Mouse (Mus musculus) layer of hippocampus, adult 8-10 months (tissue): Measurements from ENCODE around the gene Ifna14. TPM values are rescaled to one million over a fixed set of nuclear protein-coding genes. Genes with fewer than 3 reads are reported as not detected.
"Not testable (repeated sequence)": the region's sequence is repeated elsewhere in the genome, so short reads cannot be mapped to it uniquely, and the experiment has no call there.

ENCODE experiments used
- DNase-seq, 2 experiments: peaks; one replicate each; pipeline ENCODE4 v3.0.0; 2022; ENCODE audit warnings: low spot score in 2 of 2
- total RNA-seq, 4 experiments: library from RNA; stranded (reverse); gene quantifications; 2 replicates each; pipeline ENCODE4 v1.2.4; 2022

Gene Ifna14
- not detected for total RNA-seq

DNA sequence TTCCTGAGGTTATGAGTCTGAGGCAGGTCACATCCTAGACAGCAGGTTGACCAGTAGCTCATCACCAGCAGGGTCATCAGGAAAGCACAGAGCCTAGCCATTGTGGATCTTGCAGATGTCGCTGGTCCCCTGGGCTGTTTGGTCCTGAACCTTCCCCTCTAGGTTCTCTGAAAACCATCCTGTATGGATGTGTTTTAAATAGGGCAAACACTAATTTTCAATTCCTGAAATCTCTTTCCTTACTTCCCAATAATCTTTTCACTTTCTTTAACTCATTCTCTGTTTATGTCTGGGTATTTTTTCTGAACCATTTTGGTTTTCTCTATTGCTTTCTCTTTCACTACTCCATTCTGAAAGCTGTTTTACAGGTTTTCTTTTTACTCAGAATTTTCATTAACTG is at the start of gene Ifna14:
Ifna14 (minus strand) TSS at position 101 of the 400 bp plus-strand sequence.
- no peak for DNase-seq

DNA sequence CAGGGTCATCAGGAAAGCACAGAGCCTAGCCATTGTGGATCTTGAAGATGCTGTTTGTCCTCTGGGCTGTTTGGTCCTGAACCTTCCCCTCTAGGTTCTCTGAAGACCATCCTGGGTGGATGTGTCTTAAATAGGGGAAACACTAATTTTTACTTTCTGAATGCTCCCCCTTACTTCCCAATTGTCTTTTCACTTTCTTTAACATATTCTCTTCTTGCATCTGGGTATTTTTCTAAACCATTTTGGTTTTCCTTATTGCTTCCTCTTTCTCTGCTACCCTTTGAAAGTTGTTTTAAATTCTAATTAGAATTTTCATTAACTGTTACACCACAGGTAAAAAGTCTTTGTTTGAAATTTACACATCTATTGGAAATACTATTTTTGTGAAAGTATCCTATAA is 31.7 kb upstream of the Ifna14 start, which contains the start of gene Ifna12:
Ifna12 (minus strand) TSS at position 101 of the 400 bp plus-strand sequence.
- no peak for DNase-seq

DNA sequence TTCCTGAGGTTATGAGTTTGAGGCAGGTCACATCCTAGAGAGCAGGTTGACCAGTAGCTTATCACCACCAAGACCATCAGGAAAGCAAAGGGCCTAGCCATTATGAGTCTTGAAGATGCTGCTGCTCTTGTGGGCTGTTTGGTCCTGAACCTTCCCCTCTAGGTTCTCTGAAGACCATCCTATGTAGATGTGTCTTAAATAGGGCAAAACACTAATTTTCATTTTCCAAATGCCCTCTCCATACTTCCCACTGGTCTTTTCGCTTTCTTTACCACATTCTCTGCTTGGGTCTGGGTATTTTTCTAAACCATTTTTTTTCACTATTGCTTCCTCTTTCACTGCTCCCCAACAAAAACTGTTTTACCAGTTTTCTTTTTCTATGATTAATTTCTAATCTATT is 20.7 kb upstream of the Ifna14 start, which contains the start of gene Ifna9:
Ifna9 (minus strand) TSS at position 101 of the 400 bp plus-strand sequence.
- no peak for DNase-seq

DNA sequence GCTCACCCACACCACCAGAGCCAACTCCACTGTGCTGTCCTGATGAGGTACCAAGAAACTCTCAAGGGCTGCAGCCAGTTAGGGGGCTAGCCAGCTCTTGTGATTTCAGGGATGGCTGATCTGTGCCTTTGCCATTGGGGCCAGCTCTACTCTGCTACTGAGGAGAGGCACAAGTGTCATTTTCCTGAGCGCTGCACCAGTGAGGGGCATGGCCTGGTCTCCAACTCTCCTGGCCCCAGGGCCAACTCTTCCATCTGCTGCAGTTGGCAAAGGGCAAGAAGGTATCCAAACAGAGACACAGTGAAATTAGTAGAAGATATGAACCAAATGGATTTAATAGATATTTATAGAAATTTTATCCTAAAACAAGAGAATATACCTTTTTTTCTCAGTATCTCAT is 9.8 kb downstream of the Ifna14 start:
- no peak for DNase-seq

DNA sequence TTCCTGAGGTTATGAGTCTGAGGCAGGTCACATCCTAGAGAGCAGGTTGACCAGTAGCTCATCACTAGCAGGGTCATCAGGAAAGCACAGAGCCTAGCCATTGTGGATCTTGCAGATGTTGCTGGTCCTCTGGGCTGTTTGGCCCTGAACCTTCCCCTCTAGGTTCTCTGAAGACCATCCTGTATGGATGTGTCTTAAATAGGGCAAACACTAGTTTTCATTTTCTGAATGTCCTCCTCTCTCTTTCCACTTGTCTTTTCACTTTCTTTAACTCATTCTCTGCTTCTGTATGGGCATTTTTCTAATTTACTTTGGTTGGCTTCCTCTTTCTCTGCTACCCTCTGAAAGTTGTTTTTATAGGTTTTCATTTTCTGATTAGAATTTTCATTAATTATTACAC is 13.5 kb downstream of the Ifna14 start, which contains the start of gene Ifna15:
Ifna15 (minus strand) TSS at position 101 of the 400 bp plus-strand sequence.
- not testable (repeated sequence) for DNase-seq

DNA sequence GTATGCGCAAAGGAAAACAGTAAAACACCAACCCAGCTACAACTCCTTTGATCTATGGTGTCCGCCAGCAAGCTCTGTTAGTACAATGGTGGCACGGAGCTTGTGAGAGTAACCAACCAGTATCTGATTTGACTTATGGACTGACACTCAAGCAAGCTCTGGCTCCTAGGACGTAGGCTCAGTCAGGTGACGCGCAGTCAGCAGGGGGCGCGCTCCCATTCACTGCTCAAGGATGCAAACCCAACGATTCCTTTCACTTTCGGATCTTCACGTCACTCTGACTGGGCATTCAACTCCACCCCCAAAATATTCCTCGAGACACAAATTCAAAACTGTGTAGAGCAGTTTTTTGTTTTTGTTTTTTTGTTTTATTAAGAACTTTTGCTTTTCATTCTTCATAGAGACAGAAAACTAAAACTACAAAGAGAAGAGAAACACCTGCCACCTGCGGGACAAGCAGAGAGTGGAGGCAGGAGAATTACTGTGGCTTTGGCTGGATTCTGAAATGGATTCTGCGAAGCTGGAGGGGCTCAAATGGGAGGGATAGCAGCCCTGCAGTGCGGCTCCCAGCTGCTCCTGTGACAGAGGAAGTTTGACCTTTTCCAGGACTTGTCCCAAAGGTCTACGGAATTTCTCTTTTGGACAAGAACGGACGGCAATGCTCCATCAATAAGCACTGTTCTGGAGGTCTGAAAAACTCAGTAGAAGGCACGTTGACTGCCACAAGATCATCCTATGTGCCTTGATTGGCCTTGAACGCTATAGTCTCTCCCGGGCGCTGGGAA is 21.2 kb downstream of the Ifna14 start:
- DNase-seq = peak; percentile 14 to 66

DNA sequence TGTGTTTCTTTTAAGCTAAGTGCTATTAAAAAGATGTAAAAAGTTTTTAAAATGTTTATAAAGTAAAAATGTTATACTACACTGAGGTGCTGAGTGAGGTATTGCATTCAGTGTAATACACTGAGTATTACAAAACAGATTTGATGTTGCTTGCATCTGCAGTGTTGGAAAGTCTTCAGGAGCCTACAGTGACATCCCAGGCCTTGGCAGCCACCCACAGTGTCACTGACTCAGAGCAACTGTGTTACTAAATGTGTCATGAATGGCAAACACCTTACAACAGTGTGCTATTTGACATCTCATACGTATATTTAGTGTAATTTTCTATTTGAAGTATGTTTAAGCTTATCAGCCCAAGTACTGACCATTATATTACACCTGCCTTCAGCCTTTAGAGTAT is 23.6 kb downstream of the Ifna14 start:
- no peak for DNase-seq

DNA sequence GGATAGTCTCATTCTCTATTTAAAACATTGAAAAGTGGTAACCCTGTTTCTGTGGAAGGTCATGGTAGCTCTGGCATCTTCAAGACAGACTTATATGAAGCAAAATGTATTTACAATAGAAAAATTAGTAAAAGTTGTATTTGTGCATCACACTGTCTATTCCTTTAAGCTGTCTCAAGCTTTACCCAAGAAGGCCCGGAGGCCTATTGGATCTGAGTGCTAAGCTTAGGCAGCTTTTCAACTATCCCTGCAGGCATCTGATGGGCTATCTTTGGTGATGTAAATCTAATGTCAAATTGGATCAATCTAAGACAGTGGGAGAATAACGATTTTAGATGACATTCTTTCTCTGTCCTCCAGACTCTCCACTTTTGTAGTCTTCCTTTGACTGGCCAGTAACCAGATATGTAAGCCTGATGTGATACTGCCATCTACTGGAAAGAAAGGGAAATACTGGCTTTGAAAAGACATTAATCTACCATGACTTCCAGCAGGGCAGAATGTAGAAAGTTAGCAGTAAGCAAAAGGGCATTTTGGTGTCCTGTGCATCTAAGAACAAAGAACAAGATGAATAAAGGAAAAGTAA is 27.9 kb downstream of the Ifna14 start:
- DNase-seq = no peak

DNA sequence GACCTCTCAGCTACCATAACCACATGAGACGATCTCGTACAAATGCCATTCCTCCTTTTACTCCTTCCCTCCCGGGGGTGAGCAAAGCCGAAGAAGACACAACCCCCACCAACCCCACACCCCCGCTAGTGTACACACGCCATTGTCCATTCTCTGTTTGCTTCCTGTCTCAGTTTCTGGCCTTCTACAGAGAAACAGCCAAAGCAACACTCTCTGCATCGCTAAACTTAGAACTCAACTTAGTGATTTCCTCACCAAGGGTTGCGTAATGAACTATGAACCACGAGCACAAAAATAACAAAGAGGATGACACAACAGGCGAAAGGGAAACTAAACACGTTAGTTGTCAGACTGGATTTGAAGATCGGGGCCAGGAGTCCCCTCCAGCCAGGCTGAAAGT is 34.3 kb downstream of the Ifna14 start:
- DNase-seq = no peak

DNA sequence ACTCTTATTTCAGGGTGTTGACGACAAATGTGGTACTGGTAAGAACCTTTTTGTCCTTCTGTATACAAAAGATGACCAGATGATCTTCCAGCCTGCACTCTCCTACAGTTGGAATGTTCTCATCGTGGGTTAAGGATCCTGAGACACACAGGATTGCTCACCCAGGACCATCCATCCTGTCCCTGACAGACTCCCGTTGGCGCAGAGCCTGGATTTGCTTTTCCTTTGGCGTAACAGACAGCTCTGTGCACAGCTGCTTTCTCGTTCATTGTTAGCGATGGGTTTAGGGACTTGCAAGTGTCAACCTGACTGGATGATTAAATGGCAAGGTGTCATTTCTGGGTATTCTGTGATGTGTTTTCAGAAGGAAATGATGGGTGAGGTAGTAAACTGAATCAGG is 35.0 kb downstream of the Ifna14 start:
- DNase-seq = no peak

DNA sequence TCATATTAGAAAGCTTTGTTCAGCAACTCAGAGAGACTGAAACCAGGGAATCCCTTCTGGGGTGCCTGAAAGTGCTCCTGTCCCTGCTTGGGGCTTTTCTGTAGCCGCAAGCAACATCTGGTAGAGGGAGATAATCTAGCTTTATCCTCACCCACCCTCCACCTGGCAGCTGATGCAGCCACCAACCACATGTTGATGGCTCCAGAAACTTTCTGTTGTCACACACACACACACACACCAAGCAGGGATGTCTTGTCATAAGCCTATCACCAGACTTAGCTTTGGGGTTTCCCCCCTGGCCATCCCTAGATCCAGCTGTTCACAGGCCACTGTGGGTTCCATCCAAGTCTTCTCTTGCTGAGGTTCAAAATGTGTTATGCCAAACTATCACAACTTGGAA is 35.9 kb downstream of the Ifna14 start:
- DNase-seq = no peak

DNA sequence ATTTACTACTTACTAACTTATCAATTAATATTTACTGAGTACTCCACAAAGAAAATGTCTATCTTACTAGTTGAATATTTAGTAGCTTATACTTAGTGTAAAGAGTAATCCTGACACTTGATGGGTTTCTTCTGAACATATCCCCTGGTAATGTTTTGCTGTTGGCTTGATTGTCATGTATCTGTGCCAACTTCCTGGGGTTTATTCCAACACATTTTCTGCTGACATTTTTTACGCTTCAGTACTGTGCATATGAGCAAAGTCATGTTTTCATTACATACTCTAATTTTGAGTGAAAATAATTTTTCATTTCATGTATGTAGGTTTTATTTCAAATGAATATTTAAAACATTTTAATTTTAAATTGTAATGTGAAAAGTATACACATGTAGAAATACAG is 36.7 kb downstream of the Ifna14 start:
- DNase-seq = no peak

DNA sequence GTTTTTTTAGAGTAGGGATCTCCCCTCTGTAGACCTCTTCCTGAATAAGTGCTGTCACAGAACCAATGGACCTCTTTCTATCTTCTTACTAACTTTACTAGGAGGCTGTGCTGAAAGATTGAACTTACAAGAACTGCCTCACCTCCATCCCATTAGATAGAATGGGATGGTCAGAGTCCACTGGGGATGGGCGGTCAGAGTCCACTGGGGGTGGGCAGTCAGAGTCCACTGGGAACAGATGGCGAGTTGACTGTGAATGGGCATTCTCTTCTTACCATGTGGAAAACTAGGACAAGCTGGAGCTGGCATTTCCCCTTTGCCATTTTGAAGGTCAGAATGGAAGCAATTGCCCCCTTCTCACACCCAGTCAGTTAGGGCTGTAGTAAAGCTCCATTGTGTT is 38.1 kb downstream of the Ifna14 start:
- DNase-seq = no peak

DNA sequence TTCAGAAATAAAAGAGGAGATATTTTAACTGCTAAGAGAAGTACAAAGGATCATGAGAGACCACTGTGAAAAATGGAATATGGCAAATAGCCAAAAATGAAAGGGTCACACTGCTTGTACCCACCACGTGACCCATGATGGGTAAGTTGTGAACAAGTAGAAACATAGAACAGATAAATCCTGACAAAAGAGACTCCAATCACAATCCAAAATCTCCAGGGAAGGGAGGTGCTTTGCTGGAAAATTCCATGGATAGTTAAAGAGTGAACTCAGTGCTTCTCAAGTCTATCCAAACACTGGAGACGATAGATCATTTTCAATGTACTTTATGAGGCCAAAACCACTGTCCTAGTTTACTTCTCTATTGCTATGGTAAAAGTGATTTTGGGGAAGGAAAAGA is 40.7 kb downstream of the Ifna14 start:
- no peak for DNase-seq

DNA sequence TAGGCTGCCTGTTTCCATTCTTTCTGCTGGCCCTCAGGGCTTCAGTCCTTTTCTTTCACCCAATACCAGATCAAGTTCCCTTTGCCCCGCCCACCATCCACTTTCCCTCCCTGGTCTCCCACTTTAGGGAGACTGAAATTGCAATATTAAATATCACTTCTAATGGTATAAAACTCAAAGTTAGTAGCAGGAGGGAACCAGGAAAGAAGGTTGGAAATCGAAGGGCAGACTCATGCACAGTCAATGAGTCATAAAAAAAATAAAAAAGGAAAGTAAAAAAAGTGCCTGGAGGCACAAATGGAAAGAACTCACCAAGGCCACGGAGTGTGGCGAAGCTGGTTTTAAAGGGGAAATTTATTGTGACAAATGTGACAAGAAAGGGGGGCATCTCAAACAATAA is 41.3 kb downstream of the Ifna14 start:
- no peak for DNase-seq

DNA sequence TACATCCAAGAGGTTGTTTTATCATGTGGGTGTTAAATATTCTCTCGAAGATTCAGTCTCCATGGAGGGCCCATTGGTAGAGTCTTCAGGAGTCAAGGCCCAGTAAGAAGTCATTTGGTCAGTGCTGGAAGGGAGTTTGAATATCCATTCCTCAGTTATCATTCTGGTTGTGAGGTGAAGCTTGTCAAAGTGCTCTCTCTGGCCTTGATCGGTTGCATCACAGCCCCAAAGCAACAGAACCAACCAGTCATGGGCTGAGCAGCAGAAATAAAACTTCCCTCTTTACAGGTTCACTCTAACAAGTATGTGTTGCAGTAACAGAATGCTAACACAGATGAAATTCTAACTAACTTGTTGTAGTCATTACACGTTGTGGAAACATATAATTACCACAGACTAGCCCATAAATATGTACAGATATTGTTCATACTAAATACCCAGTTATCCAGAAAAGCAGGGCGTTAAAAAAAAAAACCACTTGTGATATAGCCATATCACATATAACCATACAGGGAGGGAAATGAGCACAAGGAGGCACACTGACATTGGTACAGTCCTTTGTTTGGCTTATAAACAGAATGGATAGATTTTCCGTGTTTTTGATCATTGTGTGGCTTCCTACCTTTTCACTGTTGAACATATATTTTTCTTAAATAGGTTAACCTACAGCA is 45.1 kb downstream of the Ifna14 start:
- no peak for DNase-seq

DNA sequence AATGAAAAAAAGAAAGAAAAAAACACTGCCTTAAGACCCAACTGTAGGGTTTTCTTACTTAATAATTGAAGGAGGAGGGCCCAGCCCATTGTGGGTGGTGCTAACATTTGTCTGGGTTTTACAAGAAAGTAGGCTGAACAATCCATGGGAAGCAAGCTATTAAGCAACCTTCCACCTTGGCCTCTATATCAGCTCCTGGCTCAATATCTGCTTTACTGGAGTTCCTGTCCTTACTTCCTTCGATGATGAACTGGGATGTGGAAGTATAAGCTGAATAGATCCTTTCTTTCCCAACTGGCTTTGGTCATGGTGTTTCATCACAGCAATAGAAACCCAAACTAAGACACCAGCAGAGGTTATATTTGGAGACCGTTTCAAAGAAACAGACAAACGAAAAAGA is 46.2 kb downstream of the Ifna14 start:
- no peak for DNase-seq

DNA sequence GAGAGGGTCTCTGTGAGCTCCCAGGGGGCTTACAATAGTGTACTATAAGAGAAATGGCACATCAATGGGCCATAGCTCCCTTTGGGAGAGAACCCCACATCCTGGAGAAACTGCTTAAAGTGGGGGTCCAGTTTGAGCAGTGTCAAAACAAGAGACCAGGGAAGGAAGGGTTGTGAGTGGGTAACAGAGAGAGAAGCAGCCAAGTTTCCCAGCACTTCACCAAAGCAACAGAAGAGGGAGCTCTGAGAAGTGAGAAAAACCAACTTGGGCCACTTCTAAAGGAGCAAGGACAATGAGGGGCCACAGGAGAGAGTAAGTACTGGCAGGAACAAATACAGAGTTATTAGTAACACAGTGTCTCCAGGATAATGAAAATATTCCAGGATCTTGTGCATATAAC is 48.4 kb downstream of the Ifna14 start:
- DNase-seq = no peak

DNA sequence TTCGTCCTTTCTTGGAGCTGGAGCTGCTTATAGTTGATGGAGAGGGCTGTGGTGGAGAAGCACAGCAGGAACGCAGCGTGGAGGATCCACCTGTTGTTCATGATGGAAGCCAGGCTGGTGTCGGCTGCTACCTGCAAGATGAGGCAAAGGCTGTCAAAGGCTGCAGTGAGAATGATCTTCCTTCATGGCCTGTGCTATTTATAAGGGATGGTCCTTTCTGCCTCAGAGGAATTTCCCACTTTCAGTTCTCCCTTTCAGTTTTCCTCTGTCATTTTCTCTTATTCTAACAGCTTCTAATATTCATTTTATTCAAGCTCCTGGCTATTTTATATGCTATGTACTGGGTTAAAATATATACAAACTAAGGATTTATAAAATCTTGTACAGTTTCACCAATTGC is 48.9 kb downstream of the Ifna14 start, which contains the start of gene Ifnb1:
Ifnb1 (minus strand) TSS at position 101 of the 400 bp plus-strand sequence.
- DNase-seq = no peak
